8 mouse cellular contexts compared by ENCODE assay signal in the genomic region with DNA sequence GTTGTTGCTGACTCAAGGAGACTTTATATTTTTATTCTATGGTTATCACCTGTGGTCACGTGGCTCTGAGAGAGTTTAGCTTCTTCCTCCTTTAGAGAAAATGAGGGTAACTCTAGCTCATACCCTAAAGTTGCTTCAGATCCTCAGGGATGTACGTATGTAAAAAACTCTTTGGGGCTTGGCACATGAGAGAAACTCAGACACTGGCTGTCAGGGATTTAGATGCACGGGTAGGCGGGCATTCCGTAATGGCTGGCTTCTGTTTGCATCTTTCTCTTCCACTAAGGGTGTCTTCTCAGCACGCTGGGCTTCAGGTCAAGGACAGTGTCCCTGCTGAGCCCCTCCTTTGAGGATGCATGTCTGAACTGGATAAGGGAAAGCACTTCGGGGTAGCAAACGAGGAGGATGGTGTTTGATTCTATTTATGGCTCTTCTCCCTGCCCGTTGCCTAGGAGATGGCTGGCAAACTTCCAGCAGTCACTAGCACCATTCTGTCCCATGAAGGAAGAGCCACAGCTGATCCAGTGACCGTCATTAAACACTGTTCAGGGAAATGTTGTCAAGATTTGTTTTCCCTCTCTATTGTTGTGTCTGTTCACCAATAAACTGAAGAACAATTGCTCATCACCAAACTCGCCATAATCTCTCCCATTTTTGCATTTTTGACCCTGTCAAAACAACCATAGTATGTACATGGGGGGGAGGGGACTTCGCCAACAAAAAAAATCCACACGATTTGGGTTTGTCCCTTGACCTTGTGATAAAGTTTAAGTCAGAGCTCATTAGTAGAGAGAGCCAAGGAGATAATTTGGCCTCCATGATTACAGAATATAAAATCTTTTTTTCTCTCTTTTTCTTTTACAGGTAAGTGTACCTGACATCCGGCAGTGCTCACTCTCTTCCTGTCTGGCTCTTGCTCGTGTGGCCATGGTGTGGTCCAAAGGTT.
A peak's percentile ranks its signal among the peaks of the same experiment; 100 is the strongest.
DNase-seq lines count a peak whose midpoint lies in the region; ATAC-seq lines count a peak whose summit lies in the region.

No protein-coding gene starts in this region.

- no peaks in the 10 kb centered on the region for H3K9me3 ChIP-seq in forebrain, embryonic 14.5 days (replicated peaks; ENCODE audit: control insufficient read depth, low read length)

- no peaks in the 10 kb centered on the region for H3K36me3 ChIP-seq in forebrain, embryonic 14.5 days (ENCODE audit: control insufficient read depth, insufficient read depth, low read length)

- H3K4me3 ChIP-seq in forebrain, embryonic 14.5 days (ENCODE audit: low read depth, low read length) = no peak overlapping the region

- WGBS in forebrain, embryonic 14.5 days = 44% methylated on average over 15 of the region's 15 CpGs

- H3K4me2 ChIP-seq in forebrain, embryonic 14.5 days (ENCODE audit: low read length) = peak overlapping the region; percentile 39

- intact Hi-C loops in heart, postnatal 10 days (cut with DNase I) = loop anchor here (2.0 kb wide), 1 partner anchor 62 kb away; no protein-coding TSS in a partner anchor

- H3K27ac ChIP-seq in forebrain, embryonic 14.5 days (ENCODE audit: low read depth, low read length) = peak overlapping the region; percentile 27; the same call in 1 of the 2 replicates

- H3K9ac ChIP-seq in forebrain, embryonic 14.5 days (ENCODE audit: low read length) = no peak overlapping the region

- no peaks in the 10 kb centered on the region for H3K27me3 ChIP-seq in forebrain, embryonic 14.5 days (replicated peaks; ENCODE audit: control insufficient read depth, insufficient read depth, low read length)

- H3K4me1 ChIP-seq in forebrain, embryonic 14.5 days (ENCODE audit: control insufficient read depth, insufficient read depth, low read length) = peaks cover 16% of the 10 kb centered on the region

- peak; percentile 49 for DNase-seq in ovary, adult 18-20 months (ENCODE audit: low spot score)
- DNase-seq in ovary, postnatal 10 days (ENCODE audit: low spot score) = no peak
- peak; percentile 92 for DNase-seq in forebrain, embryonic 14.5 days (ENCODE audit: low spot score)
- peak; percentile 86 to 90 for DNase-seq in heart, postnatal 10 days
- peak; percentile 83 to 85 for DNase-seq in kidney, postnatal 4 days
- DNase-seq in mesoderm, embryonic 11.5 days (ENCODE audit: low read depth, low spot score) = peak; percentile 76
- peak; percentile 71 for DNase-seq in telencephalon, adult 2 months (ENCODE audit: low read depth, low spot score)
- DNase-seq in yolk sac, embryonic 10.5 days (ENCODE audit: low spot score) = no peak

- peak; percentile 91 for ATAC-seq in forebrain, embryonic 14.5 days

Comparison
In these comparisons a context has a peak if more than half of its experiments do, and no peak if none do; other contexts are left out.
1. DNase-seq: peak in ovary, adult 18-20 months (single experiment), forebrain, embryonic 14.5 days (single experiment), heart, postnatal 10 days (2 of 2), kidney, postnatal 4 days (2 of 2), mesoderm, embryonic 11.5 days (single experiment) and telencephalon, adult 2 months (single experiment); none in ovary, postnatal 10 days (single experiment) and yolk sac, embryonic 10.5 days (single experiment).